Mouse (Mus musculus) stomach, postnatal 0 days (tissue): ENCODE data around the gene Ppp2r5d. TPM values are rescaled to one million over a fixed set of nuclear protein-coding genes. Genes with fewer than 3 reads are reported as not detected.

Experiments
- ATAC-seq: fragments of 200-750 bp; cut with Nextera tagmentation; 2 replicates; pipeline ENCODE4 v1.8.0; 2017; ENCODE audit not compliant: low FRiP score, low TSS enrichment
- DNase-seq: peaks from one replicate; pipeline ENCODE4 v3.0.0-alpha.2; 2016; ENCODE audit warnings: low spot score
- H3K27ac ChIP-seq: fragments of 300-500 bp; sonication (generic); replicated peaks from 2 replicates; pipeline ENCODE4 v1.5.1; 2014; ENCODE audit warnings: mild to moderate bottlenecking, control low read depth
- H3K27me3 ChIP-seq: fragments of 300-500 bp; sonication (generic); 2 replicates; pipeline ENCODE4 v1.6.1; 2014; ENCODE audit warnings: low read length; ENCODE audit not compliant: control insufficient read depth, insufficient read depth
- H3K36me3 ChIP-seq: fragments of 300-500 bp; sonication (generic); 2 replicates; pipeline ENCODE4 v1.6.1; 2014; ENCODE audit warnings: low read length, mixed read lengths; ENCODE audit not compliant: control insufficient read depth, insufficient read depth
- H3K4me1 ChIP-seq: fragments of 300-500 bp; sonication (generic); replicated peaks from 2 replicates; pipeline ENCODE4 v1.6.1; 2014; ENCODE audit warnings: antibody characterized with exemption; ENCODE audit not compliant: control insufficient read depth, insufficient read depth
- H3K4me2 ChIP-seq: fragments of 300-500 bp; sonication (generic); replicated peaks from 2 replicates; pipeline ENCODE4 v1.6.1; 2014; ENCODE audit warnings: low read depth, mild to moderate bottlenecking, control low read depth, moderate library complexity
- H3K4me3 ChIP-seq: fragments of 300-500 bp; sonication (generic); 2 replicates; pipeline ENCODE4 v1.5.1; 2014; ENCODE audit warnings: low read depth, low read length, control low read depth
- H3K9ac ChIP-seq: fragments of 300-500 bp; sonication (generic); 2 replicates; pipeline ENCODE4 v1.6.1; 2014; ENCODE audit warnings: mild to moderate bottlenecking, low read length, control low read depth, mixed read lengths
- H3K9me3 ChIP-seq: fragments of 300-500 bp; sonication (generic); 2 replicates; pipeline ENCODE4 v1.6.1; 2016; ENCODE audit warnings: low read length; ENCODE audit not compliant: control insufficient read depth
- CTCF ChIP-seq: IDR thresholded peaks from 2 replicates; pipeline ENCODE4 v1.5.1; 2016; ENCODE audit warnings: antibody characterized with exemption, low read depth, mild to moderate bottlenecking, moderate library complexity
- EP300 ChIP-seq: optimal IDR thresholded peaks from 2 replicates; pipeline ENCODE3; 2016; ENCODE audit warnings: antibody characterized with exemption
- WGBS: fragments of 180-500 bp; shearing (Covaris S2); extraction: QIAGEN DNeasy Blood & Tissue Kit; methylation state at CpG from one replicate; pipeline ENCODE4 v1.1.7; 2014; 5-methylcytosine and 5-hydroxymethylcytosine counted together
- polyA plus RNA-seq: library from polyadenylated mRNA; unstranded; fragments of >200 nt; fragmentation: Nextera tagmentation; extraction: Ambion mirVana; gene quantifications from 2 replicates; pipeline ENCODE4 v1.2.1, GENCODE M21; 2015

Ppp2r5d gene
- polyA plus RNA-seq, 1 experiment from 2014 or later, result 27.2 TPM

GRCm38 (mm10) chr17:46661351-46661750 lies 43.6 kb downstream of the Ppp2r5d start:
- Histone ChIP-seq H3K27ac (no peak overlapping the region), H3K4me2 (no peak overlapping the region), H3K27me3 (no peaks in the 10 kb centered on the region), H3K9me3 (no peaks in the 10 kb centered on the region), H3K36me3 (peaks cover 53% of the 10 kb centered on the region), H3K4me3 (no peak overlapping the region), H3K9ac (no peak overlapping the region), H3K4me1 (no peaks in the 10 kb centered on the region)
- WGBS, result 92% methylated on average over 9 of the region's 9 CpGs
- no peak for TF ChIP-seq CTCF
- no peak for TF ChIP-seq EP300
- ATAC-seq, result no peak
- DNase-seq, result no peak

GRCm38 (mm10) chr17:46656054-46656453 lies 48.9 kb downstream of the Ppp2r5d start:
- ATAC-seq, result no peak
- 74% methylated on average over 6 of the region's 6 CpGs for WGBS

GRCm38 (mm10) chr17:46651755-46652547 lies 53.0 kb downstream of the Ppp2r5d start:
- no peak overlapping the region for H3K27ac ChIP-seq
- peaks cover 20% of the 10 kb centered on the region for H3K36me3 ChIP-seq
- no peaks in the 10 kb centered on the region for H3K9me3 ChIP-seq
- H3K4me2 ChIP-seq, result peak overlapping the region; percentile 85
- no peaks in the 10 kb centered on the region for H3K27me3 ChIP-seq
- TF ChIP-seq CTCF (no peak), EP300 (no peak)
- 61% methylated on average over 20 of the region's 20 CpGs for WGBS
- peak overlapping the region; percentile 86 for H3K9ac ChIP-seq
- peaks cover 3% of the 10 kb centered on the region for H3K4me1 ChIP-seq
- DNase-seq (no peak), ATAC-seq (no peak)
- H3K4me3 ChIP-seq, result peak overlapping the region; percentile 75

More at GRCm38 (mm10) chr17:46656054-46656453, 48.9 kb downstream of the Ppp2r5d start:
- no peaks in the 10 kb centered on the region for H3K9me3 ChIP-seq
- no peak for TF ChIP-seq CTCF
- no peak for TF ChIP-seq EP300
- no peak overlapping the region for H3K9ac ChIP-seq
- peaks cover 3% of the 10 kb centered on the region for H3K4me1 ChIP-seq
- H3K4me3 ChIP-seq, result no peak overlapping the region
- H3K36me3 ChIP-seq, result peaks cover 46% of the 10 kb centered on the region
- H3K4me2 ChIP-seq, result no peak overlapping the region
- no peak for DNase-seq
- no peak overlapping the region for H3K27ac ChIP-seq
- no peaks in the 10 kb centered on the region for H3K27me3 ChIP-seq

GRCm38 (mm10) chr17:46651292-46651691 lies 53.6 kb downstream of the Ppp2r5d start:
- peak overlapping the region; percentile 85 for H3K4me2 ChIP-seq
- DNase-seq (no peak), ATAC-seq (no peak)
- TF ChIP-seq CTCF (no peak), EP300 (no peak)
- peak overlapping the region; percentile 86 for H3K9ac ChIP-seq
- no peaks in the 10 kb centered on the region for H3K9me3 ChIP-seq
- peak overlapping the region; percentile 96 for H3K27ac ChIP-seq
- H3K36me3 ChIP-seq, result peaks cover 15% of the 10 kb centered on the region
- 63% methylated on average over 17 of the region's 17 CpGs for WGBS
- H3K4me1 ChIP-seq, result peaks cover 3% of the 10 kb centered on the region
- H3K4me3 ChIP-seq, result peak overlapping the region; percentile 75
- no peaks in the 10 kb centered on the region for H3K27me3 ChIP-seq

GRCm38 (mm10) chr17:46650232-46651031 lies 54.5 kb downstream of the Ppp2r5d start, which contains the start of gene Cul7:
Gene Cul7 (plus strand): TSS chr17:46650337.
- peak within 1 kb of the TSS; percentile 85 for H3K4me2 ChIP-seq
- ATAC-seq (peak; percentile 89), DNase-seq (peak; percentile 93)
- under 1% methylated on average over 51 of the region's 58 CpGs for WGBS
- H3K9ac ChIP-seq, result peak within 1 kb of the TSS; percentile 86
- peaks cover 12% of the 10 kb centered on the region for H3K36me3 ChIP-seq
- TF ChIP-seq EP300 (peak; percentile 77), CTCF (no peak; the same call in 1 of the 2 replicates)
- no peaks in the 10 kb centered on the region for H3K27me3 ChIP-seq
- peak within 1 kb of the TSS; percentile 75 for H3K4me3 ChIP-seq
- peaks cover 3% of the 10 kb centered on the region for H3K4me1 ChIP-seq
- peak within 1 kb of the TSS; percentile 96 for H3K27ac ChIP-seq
- H3K9me3 ChIP-seq, result no peaks in the 10 kb centered on the region

GRCm38 (mm10) chr17:46649811-46650210 lies 55.1 kb downstream of the Ppp2r5d start:
- peak overlapping the region; percentile 86 for H3K9ac ChIP-seq
- peaks cover 3% of the 10 kb centered on the region for H3K4me1 ChIP-seq
- peak overlapping the region; percentile 85 for H3K4me2 ChIP-seq
- no peak for DNase-seq
- H3K36me3 ChIP-seq, result peaks cover 10% of the 10 kb centered on the region
- no peaks in the 10 kb centered on the region for H3K9me3 ChIP-seq
- peak overlapping the region; percentile 75 for H3K4me3 ChIP-seq
- H3K27ac ChIP-seq, result peak overlapping the region; percentile 96
- TF ChIP-seq EP300 (no peak), CTCF (no peak)
- 33% methylated on average over 15 of the region's 15 CpGs for WGBS
- ATAC-seq, result no peak
- H3K27me3 ChIP-seq, result no peaks in the 10 kb centered on the region
